Mouse (Mus musculus) fibroblast of lung, adult 2 months (primary cell): ENCODE measurements around the gene Rhbdf2.
"Not testable (repeated sequence)": the region's sequence is repeated elsewhere in the genome, so short reads cannot be mapped to it uniquely, and the experiment has no call there.

ENCODE experiments used
- DNase-seq: peaks from one replicate; pipeline ENCODE4 v3.0.0-alpha.2; 2011; ENCODE audit warnings: low read depth

Gene Rhbdf2

GRCm38 (mm10) chr11:116626299-116627071, at the start of gene Rhbdf2:
Gene Rhbdf2 (minus strand): TSS chr11:116627019.
- no peak for DNase-seq

DNA sequence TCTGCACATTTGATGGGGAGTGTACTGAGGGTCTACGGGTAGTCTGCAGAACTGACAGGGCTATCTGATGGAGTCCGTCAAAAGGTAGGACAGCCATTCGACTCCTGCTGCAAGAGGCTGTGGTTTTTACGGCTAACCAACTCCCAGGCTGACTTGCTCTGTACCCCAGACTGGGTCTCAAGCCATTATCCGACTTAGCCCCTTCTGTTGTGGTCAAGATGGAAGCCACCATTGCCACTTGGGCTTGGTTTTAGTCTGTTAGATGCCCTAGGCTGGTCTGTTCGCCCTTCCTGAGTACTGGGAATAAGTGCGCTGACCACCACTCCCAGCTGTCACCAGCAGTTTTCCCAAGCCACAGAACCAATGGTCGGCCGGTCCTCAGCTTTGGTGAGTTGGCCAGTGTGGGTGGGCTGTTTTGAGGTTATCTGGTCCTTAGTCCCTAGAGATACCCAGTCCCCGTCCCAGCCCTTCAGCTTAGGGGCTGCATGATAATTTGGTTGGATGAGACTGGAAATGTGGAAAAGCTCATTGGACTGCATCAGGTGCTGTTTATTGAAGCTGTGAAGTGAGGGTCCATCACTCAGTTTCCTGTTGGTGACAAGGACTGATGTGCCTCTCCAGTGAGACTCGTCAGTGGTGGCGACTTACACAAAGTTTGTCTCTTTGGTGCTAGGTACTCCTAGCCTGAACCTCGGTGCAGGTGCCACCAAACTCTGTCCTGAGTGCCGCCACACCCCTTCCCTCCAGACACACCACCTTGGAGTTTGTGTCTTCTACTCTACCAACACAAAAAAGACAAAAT, 49.6 kb upstream of the Rhbdf2 start:
- no peak for DNase-seq

- not testable (repeated sequence) for DNase-seq
These were observed 48.6 kb upstream of the Rhbdf2 start for GRCm38 (mm10) chr11:116675429-116675828.

DNA sequence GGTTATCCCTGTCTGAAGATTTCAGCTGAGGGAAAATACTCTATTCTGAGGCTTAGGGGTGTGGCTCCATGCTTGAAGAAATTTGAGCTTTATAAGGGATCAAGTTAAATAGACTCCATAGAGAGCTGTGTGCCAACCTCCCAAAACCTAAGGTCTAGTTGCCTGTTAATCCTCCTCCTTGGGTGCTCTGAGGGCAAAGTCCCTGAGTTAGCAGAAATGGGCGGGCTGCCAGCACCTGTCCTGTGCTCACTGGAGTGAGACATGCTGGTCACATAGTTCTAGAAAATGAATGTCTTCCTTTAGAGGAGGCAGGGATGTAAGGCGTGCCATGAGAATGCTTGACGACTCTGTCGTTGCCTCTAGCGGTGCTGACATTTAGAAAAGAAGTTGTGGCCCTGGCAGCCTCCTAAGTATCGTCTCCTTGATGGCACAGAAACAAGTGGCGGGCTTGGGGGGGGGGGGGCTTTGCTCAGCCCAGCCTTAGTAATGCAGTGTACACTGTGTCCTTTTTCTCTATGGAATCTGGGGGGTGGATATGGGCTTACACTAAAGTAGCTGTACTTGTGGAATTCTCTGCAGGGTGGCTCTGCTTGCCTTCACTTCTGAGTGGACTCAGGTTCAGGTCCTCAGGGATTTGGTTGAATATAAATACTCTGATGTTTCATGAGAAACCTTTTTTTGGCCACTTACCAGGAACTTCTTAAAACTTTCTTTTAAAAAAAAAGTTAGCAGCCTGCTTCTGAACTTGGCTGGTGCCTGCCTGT, 48.0 kb upstream of the Rhbdf2 start:
- DNase-seq: no peak

GRCm38 (mm10) chr11:116673410-116673809, 46.6 kb upstream of the Rhbdf2 start:
- DNase-seq: no peak

- no peak for DNase-seq
These were observed 45.8 kb upstream of the Rhbdf2 start for GRCm38 (mm10) chr11:116672595-116672994.

- DNase-seq: no peak
These were observed 45.1 kb upstream of the Rhbdf2 start for GRCm38 (mm10) chr11:116671845-116672434.

- DNase-seq: peak; percentile 97
These were observed 44.5 kb upstream of the Rhbdf2 start for GRCm38 (mm10) chr11:116671112-116671844.

GRCm38 (mm10) chr11:116670386-116670785, 43.6 kb upstream of the Rhbdf2 start:
- no peak for DNase-seq

DNA sequence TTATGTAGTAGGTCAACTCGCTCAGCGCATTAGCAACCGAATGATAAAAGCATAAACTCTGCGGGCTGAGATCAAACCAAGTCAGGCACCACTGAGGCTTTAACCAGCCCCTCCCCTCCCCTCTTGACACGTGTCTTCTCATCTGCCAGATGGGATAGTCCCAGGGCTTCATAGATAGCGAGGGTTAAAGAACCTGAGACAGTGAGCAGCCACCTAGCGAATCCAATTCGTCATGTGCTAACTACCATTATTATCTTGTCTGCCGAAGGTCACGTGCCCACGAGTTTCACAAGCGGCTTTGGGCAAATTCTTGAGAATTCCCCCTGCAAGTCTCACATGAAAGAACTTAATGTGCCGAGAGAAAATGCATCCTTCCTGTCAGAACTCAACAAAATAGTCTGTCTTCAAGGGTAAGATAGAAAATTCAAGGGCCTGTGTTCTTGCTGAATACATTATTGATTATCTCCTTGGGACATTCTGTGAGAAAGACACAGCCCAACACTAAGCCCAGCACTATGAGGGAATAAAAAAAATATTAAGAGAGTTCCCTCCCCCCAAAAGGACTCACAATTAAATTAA, 43.1 kb upstream of the Rhbdf2 start:
- DNase-seq: no peak

GRCm38 (mm10) chr11:116669316-116669715, 42.5 kb upstream of the Rhbdf2 start:
- no peak for DNase-seq

DNA sequence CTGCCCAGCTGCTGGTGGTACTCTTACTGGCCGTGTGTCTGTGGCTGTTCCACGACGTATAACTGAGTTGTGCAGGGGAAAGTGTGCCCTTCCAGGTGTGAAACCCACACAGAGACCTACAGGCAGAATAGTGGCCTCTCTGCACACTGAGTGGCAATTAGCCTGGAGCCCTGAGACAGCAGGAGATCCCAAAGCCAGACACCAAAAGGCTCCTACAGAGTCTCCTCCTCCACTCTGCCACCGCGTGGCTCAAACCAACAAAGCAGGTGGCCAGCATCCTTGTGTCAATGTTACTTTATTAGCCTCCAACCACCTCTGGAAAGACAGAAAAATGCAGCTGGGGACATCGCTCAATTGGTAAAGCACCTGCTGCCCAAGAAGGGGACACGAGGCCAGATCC, 42.0 kb upstream of the Rhbdf2 start:
- DNase-seq: no peak

- no peak for DNase-seq
These were observed 41.6 kb upstream of the Rhbdf2 start for GRCm38 (mm10) chr11:116668381-116668825.

- no peak for DNase-seq
These were observed 41.1 kb upstream of the Rhbdf2 start for GRCm38 (mm10) chr11:116667930-116668329.

DNA sequence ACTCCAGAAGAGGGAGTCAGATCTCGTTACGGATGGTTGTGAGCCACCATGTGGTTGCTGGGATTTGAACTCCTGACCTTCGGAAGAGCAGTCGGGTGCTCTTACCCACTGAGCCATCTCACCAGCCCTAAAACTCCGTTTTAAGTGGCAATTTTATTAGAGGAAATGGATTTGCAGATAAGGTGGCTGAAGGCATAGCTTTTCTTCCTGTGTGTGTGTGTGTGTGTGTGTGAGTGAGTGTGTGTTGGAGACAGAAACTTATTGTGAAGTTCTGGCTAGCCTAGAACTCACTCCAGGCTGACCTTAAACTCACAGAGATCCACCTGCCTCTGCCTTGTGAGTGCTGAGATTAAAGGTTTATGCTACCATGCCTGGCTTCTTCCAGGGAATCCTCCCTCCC, 40.2 kb upstream of the Rhbdf2 start:
- not testable (repeated sequence) for DNase-seq

DNA sequence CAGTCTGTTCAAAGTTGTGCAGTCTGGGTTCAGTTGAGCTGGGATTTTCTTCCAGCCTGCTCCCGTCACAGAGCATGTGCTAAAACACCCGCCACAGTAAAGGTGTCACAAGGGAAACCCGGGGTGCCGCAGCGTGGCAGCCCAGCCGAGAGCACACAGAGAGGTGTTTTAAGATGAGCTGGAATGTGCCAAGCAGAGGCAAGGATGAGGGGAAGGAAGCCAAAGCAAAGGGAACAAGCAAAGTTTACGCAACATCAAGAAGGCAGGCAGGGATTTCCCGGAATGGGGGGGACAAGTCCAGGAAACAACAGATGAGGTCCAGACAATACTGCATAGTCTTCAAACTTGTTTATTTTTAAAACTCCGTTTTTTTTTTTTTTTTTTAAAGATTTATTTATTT, 39.7 kb upstream of the Rhbdf2 start:
- DNase-seq: no peak

GRCm38 (mm10) chr11:116665289-116665688, 38.5 kb upstream of the Rhbdf2 start:
- no peak for DNase-seq

- DNase-seq: no peak
These were observed 35.1 kb upstream of the Rhbdf2 start for GRCm38 (mm10) chr11:116661948-116662377.

DNA sequence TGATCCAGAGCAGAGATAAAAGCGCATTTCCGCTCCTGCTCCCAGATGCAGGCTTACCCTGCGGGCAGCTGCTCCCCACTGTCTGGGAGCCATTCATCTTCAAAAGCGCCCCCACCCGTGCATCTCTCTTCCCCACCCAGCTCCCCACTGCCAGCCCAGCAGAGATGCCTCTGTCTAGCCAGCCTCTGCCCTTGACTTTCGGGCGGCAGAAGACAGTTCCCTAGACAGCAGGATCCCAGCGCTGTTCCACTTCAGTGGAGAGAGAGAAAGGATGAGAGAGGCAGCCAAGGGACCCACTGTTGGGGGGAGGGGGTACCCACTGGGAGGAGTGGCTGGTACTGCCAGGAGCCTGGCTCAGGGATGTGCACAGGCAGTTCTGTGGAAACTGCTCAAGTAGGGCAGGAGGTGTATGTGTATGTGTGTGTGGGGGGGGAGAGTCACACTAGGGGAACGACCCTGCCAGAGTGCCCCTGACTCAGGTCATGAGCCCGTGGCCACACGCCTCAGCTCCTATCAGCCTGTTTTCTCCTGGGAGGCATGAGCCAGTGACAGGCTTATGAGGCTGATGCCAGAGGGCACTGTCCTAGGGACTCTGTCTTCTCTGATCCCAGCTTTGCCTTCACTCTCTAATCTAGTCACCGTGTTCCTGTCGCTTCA, 34.6 kb upstream of the Rhbdf2 start:
- no peak for DNase-seq

DNA sequence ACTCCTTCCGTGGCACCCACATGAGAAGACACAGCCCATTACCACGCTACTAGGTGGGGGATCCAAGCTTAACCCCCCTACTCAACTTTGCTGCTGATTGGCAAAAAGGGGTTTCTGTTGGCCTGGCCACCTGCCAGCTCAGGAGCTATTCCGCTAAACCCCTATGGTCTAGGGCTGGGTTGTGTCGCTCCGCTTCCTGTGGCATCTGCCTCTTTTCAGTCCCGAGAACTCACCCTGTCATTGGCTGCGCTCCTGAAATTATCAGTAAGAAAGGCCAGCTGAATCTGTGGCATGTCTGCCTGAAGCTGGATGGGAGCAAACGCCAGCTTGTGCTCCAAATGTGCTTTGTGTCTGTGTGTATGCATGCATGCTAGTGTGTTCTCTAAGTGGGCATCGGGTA, 33.4 kb upstream of the Rhbdf2 start:
- no peak for DNase-seq
